Mouse (Mus musculus): ENCODE data around the gene Setd7.

DNA sequence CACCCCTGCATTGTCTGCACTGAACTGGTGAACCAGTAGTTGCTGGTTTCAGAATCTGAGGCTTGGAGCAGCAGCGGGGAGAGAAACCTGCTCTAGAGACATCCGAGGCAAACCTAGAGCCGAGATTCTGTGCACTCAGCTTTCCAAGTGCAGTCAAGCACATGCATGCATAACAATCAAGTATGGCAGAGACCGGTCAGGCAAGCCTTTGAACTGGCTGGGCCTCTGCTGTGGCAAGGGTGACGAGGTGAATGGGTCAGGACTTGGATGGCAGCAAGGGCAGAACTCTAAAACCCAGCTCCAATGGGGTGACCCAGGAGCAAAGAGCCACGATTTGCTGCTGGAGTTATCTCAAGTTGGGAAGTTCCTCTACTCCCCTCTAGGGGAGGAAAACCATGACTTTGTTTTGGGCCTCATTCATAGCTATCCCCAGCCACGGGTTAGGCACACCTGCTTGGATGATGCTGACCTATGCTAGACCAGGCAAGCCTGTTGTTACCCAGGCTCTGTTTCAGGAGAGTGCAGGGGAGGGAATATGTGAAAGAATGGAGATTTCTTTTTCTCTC, 27.1 kb upstream of the Setd7 start:
- peak; percentile 35 for TF ChIP-seq CTCF (IDR thresholded peaks at IDR 0.05; ENCODE audit: low read depth)
- TF ChIP-seq EP300 (IDR thresholded peaks at IDR 0.05; ENCODE audit: low read depth) = no peak

Measured in liver, postnatal 0 days (tissue).